In genomic region chr8:108480141-108480540, GRCm38 (mm10) we compare ENCODE assay signal across 27 mouse cellular contexts.
DNase-seq lines count a peak whose midpoint lies in the region; ATAC-seq and TF ChIP-seq lines count a peak whose summit lies in the region.
"Had no signal": no experiment of that assay in that cellular context is flagged by ENCODE, and none has a peak within 500 bp of the region (broad histone marks: within the 10 kb centered on the region; RNA-seq: fewer than 3 reads in every experiment).

No protein-coding gene starts in this region.

- ATAC-seq in hindbrain, embryonic 13.5 days (ENCODE audit: low FRiP score), result no peak
- ATAC-seq in hindbrain, embryonic 16.5 days, result no peak
- ATAC-seq in hindbrain, embryonic 14.5 days (ENCODE audit: low FRiP score), result no peak
- no peak for ATAC-seq in midbrain, embryonic 15.5 days (replicated peaks)
- no peak for ATAC-seq in forebrain, embryonic 12.5 days (ENCODE audit: low FRiP score)
- ATAC-seq: forebrain, embryonic 15.5 days; inflammation-experienced regulatory T-cells, adult 6 months; Patski had no signal

- no peak overlapping the region for H3K4me3 ChIP-seq in hindbrain, embryonic 13.5 days
- no peak overlapping the region for H3K4me3 ChIP-seq in hindbrain, embryonic 16.5 days (ENCODE audit: low read length)
- no peak overlapping the region for H3K4me3 ChIP-seq in hindbrain, embryonic 14.5 days (replicated peaks; ENCODE audit: low read length)
- H3K4me3 ChIP-seq in midbrain, embryonic 15.5 days, result no peak overlapping the region
- no peak overlapping the region for H3K4me3 ChIP-seq in forebrain, embryonic 12.5 days (replicated peaks)
- H3K4me3 ChIP-seq: embryonic facial prominence, embryonic 15.5 days; forebrain, embryonic 15.5 days; heart, embryonic 15.5 days; liver, embryonic 13.5 days; megakaryocyte, embryonic 14.5 days had no signal

- H3K9me3 ChIP-seq in hindbrain, embryonic 13.5 days, result no peaks in the 10 kb centered on the region
- H3K9me3 ChIP-seq in hindbrain, embryonic 16.5 days (ENCODE audit: control insufficient read depth, low read length), result no peaks in the 10 kb centered on the region
- H3K9me3 ChIP-seq in hindbrain, embryonic 14.5 days (ENCODE audit: control insufficient read depth, low read length), result no peaks in the 10 kb centered on the region
- no peaks in the 10 kb centered on the region for H3K9me3 ChIP-seq in midbrain, embryonic 15.5 days
- no peaks in the 10 kb centered on the region for H3K9me3 ChIP-seq in forebrain, embryonic 12.5 days
- H3K9me3 ChIP-seq: embryonic facial prominence, embryonic 15.5 days; forebrain, embryonic 15.5 days; heart, embryonic 15.5 days; liver, embryonic 13.5 days; megakaryocyte, embryonic 14.5 days had no signal

- H3K27ac ChIP-seq in hindbrain, embryonic 13.5 days, result peak overlapping the region; percentile 93; the same call in 1 of the 2 replicates
- H3K27ac ChIP-seq in hindbrain, embryonic 16.5 days (ENCODE audit: low read depth, low read length), result no peak overlapping the region
- peak overlapping the region; percentile 84 for H3K27ac ChIP-seq in hindbrain, embryonic 14.5 days
- H3K27ac ChIP-seq in midbrain, embryonic 15.5 days, result peak overlapping the region; percentile 95
- H3K27ac ChIP-seq in forebrain, embryonic 12.5 days, result no peak overlapping the region
- H3K27ac ChIP-seq: embryonic facial prominence, embryonic 15.5 days; forebrain, embryonic 15.5 days; heart, embryonic 15.5 days; liver, embryonic 13.5 days; stomach, postnatal 0 days had no signal

- H3K4me2 ChIP-seq in hindbrain, embryonic 13.5 days, result no peak overlapping the region
- H3K4me2 ChIP-seq in hindbrain, embryonic 16.5 days (ENCODE audit: low read length), result no peak overlapping the region
- no peak overlapping the region for H3K4me2 ChIP-seq in hindbrain, embryonic 14.5 days (replicated peaks)
- no peak overlapping the region for H3K4me2 ChIP-seq in midbrain, embryonic 15.5 days
- H3K4me2 ChIP-seq in forebrain, embryonic 12.5 days, result no peak overlapping the region
- H3K4me2 ChIP-seq: embryonic facial prominence, embryonic 15.5 days; forebrain, embryonic 15.5 days; heart, embryonic 15.5 days; liver, embryonic 13.5 days; lung, embryonic 14.5 days had no signal

- H3K9ac ChIP-seq in hindbrain, embryonic 13.5 days, result no peak overlapping the region
- no peak overlapping the region for H3K9ac ChIP-seq in hindbrain, embryonic 16.5 days (ENCODE audit: low read depth, low read length)
- no peak overlapping the region for H3K9ac ChIP-seq in hindbrain, embryonic 14.5 days
- no peak overlapping the region for H3K9ac ChIP-seq in midbrain, embryonic 15.5 days
- H3K9ac ChIP-seq in forebrain, embryonic 12.5 days, result no peak overlapping the region
- H3K9ac ChIP-seq: embryonic facial prominence, embryonic 15.5 days; forebrain, embryonic 15.5 days; heart, embryonic 15.5 days; liver, embryonic 13.5 days; lung, embryonic 14.5 days had no signal

- TF ChIP-seq CTCF in brain, embryonic 14.5 days (IDR thresholded peaks at IDR 0.05; ENCODE audit: borderline replicate concordance, extremely low read depth, insufficient read depth, insufficient read length), result no peak

- no peaks in the 10 kb centered on the region for H3K36me3 ChIP-seq in hindbrain, embryonic 13.5 days
- H3K36me3 ChIP-seq in hindbrain, embryonic 16.5 days (ENCODE audit: control insufficient read depth, insufficient read depth, low read length), result no peaks in the 10 kb centered on the region
- H3K36me3 ChIP-seq in hindbrain, embryonic 14.5 days (replicated peaks; ENCODE audit: control insufficient read depth, insufficient read depth), result no peaks in the 10 kb centered on the region
- no peaks in the 10 kb centered on the region for H3K36me3 ChIP-seq in midbrain, embryonic 15.5 days (replicated peaks)
- H3K36me3 ChIP-seq in forebrain, embryonic 12.5 days (replicated peaks), result no peaks in the 10 kb centered on the region
- H3K36me3 ChIP-seq: embryonic facial prominence, embryonic 15.5 days; forebrain, embryonic 15.5 days; G1E; heart, embryonic 15.5 days; liver, embryonic 13.5 days had no signal

- DNase-seq in brain, embryonic 14.5 days (ENCODE audit: low read depth), result peak; percentile 33
- DNase-seq in hindbrain, embryonic 14.5 days (ENCODE audit: low spot score), result no peak
- DNase-seq in embryo, embryonic 10 days (ENCODE audit: low spot score), result no peak
- DNase-seq: adrenal gland, adult 2 months; B cell, adult 2 months; cerebellum, adult 2 months; cerebellum, postnatal 36 days; gastrocnemius, postnatal 36 days; heart, postnatal 36 days; kidney, adult 18-20 months; kidney, postnatal 4 days; liver, embryonic 13.5 days; lung, embryonic 14.5 days; thymus, adult 2 months had no signal

- H3K4me1 ChIP-seq in hindbrain, embryonic 13.5 days (replicated peaks), result peaks cover 18% of the 10 kb centered on the region
- H3K4me1 ChIP-seq in hindbrain, embryonic 16.5 days (ENCODE audit: control insufficient read depth, insufficient read depth, low read depth, low read length), result peaks cover 3% of the 10 kb centered on the region; the same call in 1 of the 2 replicates
- peaks cover 5% of the 10 kb centered on the region; the same call in 1 of the 2 replicates for H3K4me1 ChIP-seq in hindbrain, embryonic 14.5 days (replicated peaks; ENCODE audit: control insufficient read depth, insufficient read depth, low read length)
- H3K4me1 ChIP-seq in midbrain, embryonic 15.5 days, result peaks cover 29% of the 10 kb centered on the region
- H3K4me1 ChIP-seq in forebrain, embryonic 12.5 days, result peaks cover 22% of the 10 kb centered on the region; the same call in 1 of the 2 replicates
- H3K4me1 ChIP-seq: embryonic facial prominence, embryonic 15.5 days; liver, embryonic 13.5 days; megakaryocyte, embryonic 14.5 days had no signal

- 78% methylated on average over 12 of the region's 12 CpGs for WGBS in hindbrain, embryonic 13.5 days
- WGBS in hindbrain, embryonic 16.5 days, result 70% methylated on average over 12 of the region's 12 CpGs
- WGBS in hindbrain, embryonic 14.5 days, result 65% methylated on average over 12 of the region's 12 CpGs
- 50% methylated on average over 12 of the region's 12 CpGs for WGBS in midbrain, embryonic 15.5 days
- WGBS in forebrain, embryonic 12.5 days, result 86% methylated on average over 12 of the region's 12 CpGs

- no peak for TF ChIP-seq POLR2A in brain, embryonic 14.5 days (IDR thresholded peaks at IDR 0.05; ENCODE audit: borderline replicate concordance, extremely low read depth, insufficient read depth, insufficient read length, poor library complexity, severe bottlenecking)

- peaks cover 12% of the 10 kb centered on the region; the same call in 1 of the 2 replicates for H3K27me3 ChIP-seq in hindbrain, embryonic 13.5 days
- H3K27me3 ChIP-seq in hindbrain, embryonic 16.5 days (replicated peaks; ENCODE audit: control insufficient read depth, insufficient read depth, low read length), result no peaks in the 10 kb centered on the region; the same call in 1 of the 2 replicates
- H3K27me3 ChIP-seq in hindbrain, embryonic 14.5 days (ENCODE audit: control insufficient read depth, insufficient read depth, low read length), result no peaks in the 10 kb centered on the region
- H3K27me3 ChIP-seq in midbrain, embryonic 15.5 days (replicated peaks), result no peaks in the 10 kb centered on the region
- no peaks in the 10 kb centered on the region; the same call in 1 of the 2 replicates for H3K27me3 ChIP-seq in forebrain, embryonic 12.5 days
- H3K27me3 ChIP-seq: CH12.LX; embryonic facial prominence, embryonic 15.5 days; forebrain, embryonic 15.5 days; heart, embryonic 15.5 days; liver, embryonic 13.5 days; megakaryocyte, embryonic 14.5 days; Patski had no signal

Comparison
In these comparisons a context has a peak if more than half of its experiments do, and no peak if none do; other contexts are left out.
1. H3K27ac ChIP-seq: peak in hindbrain, embryonic 13.5 days (single experiment), hindbrain, embryonic 14.5 days (single experiment) and midbrain, embryonic 15.5 days (single experiment); none in hindbrain, embryonic 16.5 days (single experiment) and forebrain, embryonic 12.5 days (single experiment).